Mouse (Mus musculus) C2C12 (cell line): ENCODE measurements around the gene Gm49510. TPM values are rescaled to one million over a fixed set of nuclear protein-coding genes. Genes with fewer than 3 reads are reported as not detected.

ENCODE experiments used
- H3K27me3 ChIP-seq: one replicate; pipeline ENCODE4 v1.6.1; 2011; ENCODE audit not compliant: control insufficient read depth, insufficient read depth, insufficient read length
- H3K36me3 ChIP-seq: one replicate; pipeline ENCODE4 v1.6.1; 2011; ENCODE audit not compliant: control insufficient read depth, insufficient read depth
- H3K4me3 ChIP-seq: one replicate; pipeline ENCODE4 v1.5.1; 2011; ENCODE audit warnings: mild to moderate bottlenecking, control low read depth; ENCODE audit not compliant: poor library complexity, insufficient read depth, severe bottlenecking
- H3K79me2 ChIP-seq: one replicate; pipeline ENCODE4 v1.6.1; 2011; ENCODE audit not compliant: control insufficient read depth, insufficient read depth
- H3K79me3 ChIP-seq: one replicate; pipeline ENCODE4 v1.6.1; 2011; ENCODE audit warnings: low read depth, control low read depth
- H3ac ChIP-seq: one replicate; pipeline ENCODE3; 2011; ENCODE audit warnings: low read depth; ENCODE audit not compliant: control insufficient read depth, insufficient read length
- CEBPB ChIP-seq: IDR thresholded peaks from one replicate; pipeline ENCODE4 v1.6.1; 2011; ENCODE audit warnings: low read depth, mild to moderate bottlenecking, control low read depth, moderate library complexity
- CTCF ChIP-seq: IDR thresholded peaks from one replicate; pipeline ENCODE4 v1.5.1; 2011; ENCODE audit not compliant: control insufficient read depth, insufficient read depth, insufficient read length
- FOSL1 ChIP-seq: IDR thresholded peaks from one replicate; pipeline ENCODE4 v1.8.0; 2011; ENCODE audit warnings: mild to moderate bottlenecking, low read length; ENCODE audit not compliant: poor library complexity, insufficient read depth, severe bottlenecking
- MAX ChIP-seq: IDR thresholded peaks from one replicate; pipeline ENCODE4 v1.6.1; 2011; ENCODE audit warnings: mild to moderate bottlenecking, control low read depth
- MYOD1 ChIP-seq: IDR thresholded peaks from one replicate; pipeline ENCODE4 v1.6.1; 2011; ENCODE audit warnings: low read depth; ENCODE audit not compliant: control insufficient read depth, insufficient read length
- MYOG ChIP-seq: IDR thresholded peaks from one replicate; pipeline ENCODE4 v1.6.1; 2011; ENCODE audit not compliant: control insufficient read depth, insufficient read length; ENCODE audit errors: extremely low read depth
- USF1 ChIP-seq: IDR thresholded peaks from one replicate; pipeline ENCODE4 v1.6.1; 2011; ENCODE audit warnings: low read depth, mild to moderate bottlenecking, control low read depth, moderate library complexity
- polyA plus RNA-seq: library from polyadenylated mRNA; unstranded; fragments of >200 nt; fragmentation: generic; extraction: Trizol; gene quantifications from one replicate; pipeline ENCODE4 v1.2.1, GENCODE M21; 2012; ENCODE audit warnings: missing spikeins

The Gm49510 gene
- polyA plus RNA-seq, 1 experiment, result 0.07 TPM

DNA sequence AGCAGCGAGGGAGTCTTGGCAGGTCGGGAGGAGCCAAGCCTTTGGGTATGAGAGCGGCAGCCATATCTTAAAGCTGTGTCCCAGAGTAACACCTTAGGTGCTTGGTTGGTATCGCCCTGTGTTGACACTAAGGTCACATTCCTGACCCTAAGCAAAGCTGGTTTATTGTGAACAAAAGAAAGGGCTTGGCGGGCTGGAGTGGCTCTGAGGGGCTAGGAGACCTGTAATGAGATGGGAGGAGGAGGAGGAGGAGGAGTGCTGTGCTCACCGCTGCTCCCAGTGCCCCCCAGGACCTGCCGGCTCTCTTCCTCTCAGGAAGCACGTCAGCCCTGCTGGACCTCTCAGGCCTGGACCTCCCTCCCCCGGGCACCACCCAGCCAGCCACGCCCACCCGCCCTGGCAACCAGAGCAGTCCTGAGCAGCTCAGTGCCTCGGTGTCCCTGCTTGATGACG, 10.0 kb upstream of the Gm49510 start:
- Histone ChIP-seq H3K79me3 (no peaks in the 10 kb centered on the region), H3K27me3 (no peaks in the 10 kb centered on the region), H3K36me3 (peaks cover 72% of the 10 kb centered on the region), H3K79me2 (no peaks in the 10 kb centered on the region), H3ac (no peak overlapping the region), H3K4me3 (no peak overlapping the region)
- TF ChIP-seq MAX (no peak), CEBPB (no peak), FOSL1 (no peak), USF1 (no peak), MYOG (no peak), MYOD1 (no peak), CTCF (no peak)

DNA sequence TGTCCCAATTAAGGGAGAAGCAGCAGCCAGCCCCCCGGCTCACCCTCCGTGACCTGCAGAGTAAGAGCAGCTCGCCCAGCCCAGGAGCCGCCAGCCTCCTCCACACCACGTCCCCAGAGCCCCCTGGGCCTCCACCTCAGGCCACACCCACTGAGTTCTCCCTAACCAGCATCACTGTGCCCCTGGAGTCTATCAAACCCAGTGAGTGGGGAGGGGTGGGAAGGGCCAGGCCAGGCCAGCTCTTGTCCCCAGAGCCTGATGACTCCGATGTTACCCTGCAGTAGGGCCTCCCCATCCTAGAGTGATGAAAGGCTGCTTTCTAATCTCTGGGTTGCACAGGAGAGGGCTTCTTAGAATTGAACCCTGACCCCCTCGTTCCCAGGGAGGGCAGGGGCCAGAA, 7.0 kb upstream of the Gm49510 start:
- TF ChIP-seq CTCF, result no peak
- TF ChIP-seq MAX, result no peak
- no peak for TF ChIP-seq MYOG
- TF ChIP-seq CEBPB, result no peak
- no peak for TF ChIP-seq MYOD1
- TF ChIP-seq USF1, result no peak
- no peak for TF ChIP-seq FOSL1
- Histone ChIP-seq H3K4me3 (no peak overlapping the region), H3K79me2 (no peaks in the 10 kb centered on the region), H3K79me3 (no peaks in the 10 kb centered on the region), H3K36me3 (peaks cover 53% of the 10 kb centered on the region), H3ac (no peak overlapping the region), H3K27me3 (no peaks in the 10 kb centered on the region)

DNA sequence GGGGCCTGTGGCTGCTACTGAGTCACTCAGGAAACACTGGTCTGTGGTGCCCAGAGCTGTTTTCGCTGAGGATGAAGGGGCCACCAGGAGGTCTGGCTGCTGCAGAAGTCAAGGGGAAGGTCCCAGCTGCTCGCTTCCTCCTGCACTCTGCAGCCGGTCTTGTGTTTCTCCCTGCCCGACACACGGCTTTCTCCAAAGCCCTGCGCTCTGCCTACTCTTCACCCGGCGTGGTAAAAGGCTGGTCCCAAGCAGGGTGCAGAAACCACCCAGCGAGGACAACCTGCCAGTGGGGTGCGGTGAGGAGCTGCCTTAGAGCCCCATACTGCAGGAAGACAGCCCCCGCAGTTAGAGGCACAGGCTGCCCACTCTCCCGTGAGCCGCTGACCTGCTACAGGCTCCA, 4.7 kb upstream of the Gm49510 start:
- TF ChIP-seq CEBPB, result no peak
- TF ChIP-seq MYOG, result no peak
- TF ChIP-seq MYOD1, result no peak
- TF ChIP-seq FOSL1, result no peak
- TF ChIP-seq MAX, result no peak
- no peak for TF ChIP-seq USF1
- no peak for TF ChIP-seq CTCF
- H3K4me3 ChIP-seq, result no peak overlapping the region
- peaks cover 30% of the 10 kb centered on the region for H3K36me3 ChIP-seq
- H3K79me3 ChIP-seq, result no peaks in the 10 kb centered on the region
- no peaks in the 10 kb centered on the region for H3K79me2 ChIP-seq
- no peak overlapping the region for H3ac ChIP-seq
- no peaks in the 10 kb centered on the region for H3K27me3 ChIP-seq

DNA sequence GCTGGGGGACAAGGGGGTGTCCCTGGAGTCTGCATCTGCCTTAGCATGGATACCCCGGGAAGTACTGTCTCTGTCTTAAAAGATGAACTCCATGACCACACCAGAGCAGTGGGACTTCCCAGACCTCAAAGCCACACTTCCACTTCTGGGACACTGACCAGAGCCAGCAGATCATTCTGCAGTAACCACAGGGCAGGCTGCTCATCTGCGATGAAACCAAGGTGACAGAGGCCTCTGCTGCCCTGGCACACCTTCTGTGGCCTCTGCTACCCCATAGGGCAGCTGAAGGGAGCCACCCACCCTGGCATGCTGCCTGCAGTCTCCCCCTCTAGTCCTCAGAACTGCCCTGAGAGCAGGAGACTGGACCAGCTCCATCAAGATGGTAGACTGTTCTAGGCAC, 3.7 kb upstream of the Gm49510 start:
- H3K79me3 ChIP-seq, result no peaks in the 10 kb centered on the region
- peaks cover 20% of the 10 kb centered on the region for H3K36me3 ChIP-seq
- no peaks in the 10 kb centered on the region for H3K79me2 ChIP-seq
- H3ac ChIP-seq, result no peak overlapping the region
- TF ChIP-seq MAX, result no peak
- no peak for TF ChIP-seq FOSL1
- H3K27me3 ChIP-seq, result no peaks in the 10 kb centered on the region
- H3K4me3 ChIP-seq, result no peak overlapping the region

DNA sequence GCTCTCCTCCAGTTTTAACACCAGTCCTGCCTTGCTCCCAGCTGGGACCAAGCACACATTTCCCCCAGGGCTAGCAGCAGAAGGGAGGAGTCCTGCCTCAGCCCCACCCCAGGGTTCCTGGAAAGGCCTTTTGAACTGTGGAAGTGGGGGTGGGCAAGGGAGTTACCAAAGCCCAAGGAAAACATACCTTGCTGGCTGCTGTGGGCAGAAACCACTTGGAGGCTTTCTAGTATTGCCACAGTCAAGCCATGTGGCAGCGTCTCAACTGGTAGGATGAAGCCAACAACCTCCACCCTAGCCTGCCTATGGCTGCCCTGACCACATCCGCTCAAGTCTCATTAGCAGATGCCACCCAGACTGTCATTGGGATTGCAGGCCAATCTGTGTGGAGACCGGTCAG, 3.3 kb upstream of the Gm49510 start:
- Histone ChIP-seq H3K4me3 (no peak overlapping the region), H3K36me3 (peaks cover 16% of the 10 kb centered on the region), H3K27me3 (no peaks in the 10 kb centered on the region), H3ac (no peak overlapping the region), H3K79me3 (no peaks in the 10 kb centered on the region), H3K79me2 (no peaks in the 10 kb centered on the region)
- TF ChIP-seq FOSL1 (no peak), CEBPB (no peak), USF1 (no peak), CTCF (no peak)

DNA sequence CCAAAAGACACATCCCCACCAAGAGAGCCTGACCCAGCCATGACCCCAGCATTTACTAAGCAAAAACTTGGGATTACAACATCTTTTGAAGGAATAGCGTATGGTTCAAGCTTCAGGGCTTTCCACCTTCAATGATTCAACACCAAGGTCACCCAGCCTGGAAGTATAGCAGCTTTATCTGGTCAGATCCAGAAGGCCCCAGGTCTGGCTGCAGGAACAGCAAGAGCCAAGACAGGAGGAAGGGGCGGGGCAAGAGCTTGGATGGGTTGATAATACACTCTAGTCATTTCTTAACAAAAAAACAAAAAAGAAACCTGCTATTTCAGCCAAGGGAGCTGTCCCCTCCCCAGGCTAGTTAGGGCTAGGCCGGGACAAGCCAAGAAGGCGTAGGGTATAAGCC, 2.0 kb upstream of the Gm49510 start:
- Histone ChIP-seq H3K79me3 (no peaks in the 10 kb centered on the region), H3K79me2 (no peaks in the 10 kb centered on the region), H3ac (no peak overlapping the region), H3K27me3 (no peaks in the 10 kb centered on the region), H3K36me3 (peaks cover 9% of the 10 kb centered on the region), H3K4me3 (no peak overlapping the region)
- TF ChIP-seq MYOG, result no peak
- no peak for TF ChIP-seq MAX
- TF ChIP-seq MYOD1, result no peak
- TF ChIP-seq CTCF, result no peak

DNA sequence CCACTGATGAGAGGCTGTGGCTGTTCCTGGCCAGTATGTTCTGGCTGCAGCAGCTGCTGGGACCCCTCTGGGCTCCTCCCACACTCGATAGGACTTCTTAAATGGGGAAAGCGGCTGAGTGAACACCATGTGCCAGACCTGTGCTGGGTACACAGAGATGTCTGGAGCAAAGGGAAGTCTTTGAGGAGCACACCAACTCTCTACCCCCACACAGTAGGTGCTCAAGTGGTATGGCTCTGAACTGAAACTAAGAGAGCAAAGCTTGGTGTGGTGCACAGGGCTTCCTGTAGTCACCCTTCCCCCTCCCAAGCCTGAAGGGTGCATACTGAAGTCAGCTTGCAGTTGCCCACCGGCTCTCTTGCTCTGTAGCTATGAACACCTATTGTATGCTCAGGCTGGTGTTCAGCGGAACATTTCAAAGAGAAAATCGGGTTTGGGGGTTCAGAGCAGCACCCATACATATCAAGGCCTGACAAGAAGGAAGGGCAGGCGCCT, 913 bp upstream of the Gm49510 start:
- Histone ChIP-seq H3K79me2 (no peaks in the 10 kb centered on the region), H3K79me3 (no peaks in the 10 kb centered on the region), H3K27me3 (no peaks in the 10 kb centered on the region), H3K36me3 (peaks cover 5% of the 10 kb centered on the region), H3K4me3 (no peak overlapping the region), H3ac (no peak overlapping the region)
- no peak for TF ChIP-seq MYOG
- TF ChIP-seq FOSL1, result no peak
- TF ChIP-seq MYOD1, result no peak
- no peak for TF ChIP-seq USF1
- TF ChIP-seq CEBPB, result no peak
- no peak for TF ChIP-seq MAX
- TF ChIP-seq CTCF, result no peak
